Mouse (Mus musculus): Measurements from ENCODE around the gene Fam25c.

DNA sequence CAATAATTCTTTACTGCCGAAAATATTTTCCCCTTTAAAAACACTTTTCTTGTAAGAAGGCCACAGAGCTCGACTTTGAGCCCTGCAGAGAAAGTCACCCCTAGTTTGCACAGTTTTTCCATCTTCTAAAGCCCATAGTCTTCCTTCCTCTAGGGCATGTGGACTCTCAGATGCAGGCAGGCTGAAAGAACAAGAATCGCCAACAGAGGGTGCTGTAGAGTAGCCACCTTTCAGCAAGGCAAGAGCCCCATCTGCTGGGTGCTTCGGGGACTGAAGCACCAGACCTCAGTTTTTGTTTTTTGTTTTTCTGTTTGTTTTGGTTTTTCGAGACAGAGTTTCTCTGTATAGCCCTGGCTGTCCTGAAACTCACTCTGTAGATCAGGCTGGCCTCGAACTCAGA lies 45.9 kb upstream of the Fam25c start:
- TF ChIP-seq CTCF (IDR thresholded peaks at IDR 0.05; ENCODE audit: low read depth), result peak; percentile 97
- no peak for TF ChIP-seq EP300 (IDR thresholded peaks at IDR 0.05; ENCODE audit: low read depth)

All from liver, embryonic 14.5 days (tissue).